Mouse (Mus musculus) liver, embryonic 13.5 days (tissue): ENCODE data around the gene Sox30. TPM values are rescaled to one million over a fixed set of nuclear protein-coding genes. Genes with fewer than 3 reads are reported as not detected.

Source experiments
- ATAC-seq: fragments of 200-750 bp; cut with Nextera tagmentation; 2 replicates; pipeline ENCODE4 v1.8.0; 2017; ENCODE audit warnings: low read depth, mild to moderate bottlenecking, moderate number of reproducible peaks, moderate library complexity
- DNase-seq: peaks from one replicate; pipeline ENCODE4 v3.0.0; 2022
- H3K27ac ChIP-seq: fragments of 300-500 bp; sonication (generic); 2 replicates; pipeline ENCODE4 v1.5.1; 2015; ENCODE audit warnings: moderate library complexity, mild to moderate bottlenecking, inconsistent platforms
- H3K27me3 ChIP-seq: fragments of 300-500 bp; sonication (generic); 2 replicates; pipeline ENCODE4 v1.6.1; 2015; ENCODE audit warnings: mild to moderate bottlenecking, inconsistent platforms
- H3K36me3 ChIP-seq: fragments of 300-500 bp; sonication (generic); 2 replicates; pipeline ENCODE4 v1.6.1; 2015; ENCODE audit warnings: mild to moderate bottlenecking, inconsistent platforms
- H3K4me1 ChIP-seq: fragments of 300-500 bp; sonication (generic); replicated peaks from 2 replicates; pipeline ENCODE4 v1.6.1; 2015; ENCODE audit warnings: inconsistent platforms
- H3K4me2 ChIP-seq: fragments of 300-500 bp; sonication (generic); 2 replicates; pipeline ENCODE4 v1.6.1; 2015; ENCODE audit warnings: inconsistent platforms, mild to moderate bottlenecking, moderate library complexity
- H3K4me3 ChIP-seq: fragments of 300-500 bp; sonication (generic); replicated peaks from 2 replicates; pipeline ENCODE4 v1.5.1; 2015; ENCODE audit warnings: mild to moderate bottlenecking, inconsistent platforms
- H3K9ac ChIP-seq: fragments of 300-500 bp; sonication (generic); 2 replicates; pipeline ENCODE4 v1.6.1; 2015; ENCODE audit warnings: mild to moderate bottlenecking, inconsistent platforms
- H3K9me3 ChIP-seq: fragments of 300-500 bp; sonication (generic); replicated peaks from 2 replicates; pipeline ENCODE4 v1.6.1; 2016; ENCODE audit warnings: inconsistent platforms
- WGBS: fragments of 180-500 bp; shearing (Covaris S2); methylation state at CpG from one replicate; pipeline ENCODE4 v1.1.7; 2015; ENCODE audit not compliant: insufficient replicate concordance; 5-methylcytosine and 5-hydroxymethylcytosine counted together
- polyA plus RNA-seq: library from polyadenylated mRNA; unstranded; fragments of >200 nt; fragmentation: Nextera tagmentation; extraction: Ambion mirVana; gene quantifications from 2 replicates; pipeline ENCODE4 v1.2.1, GENCODE M21; 2015

Gene Sox30
- polyA plus RNA-seq: 0.05 TPM in 1 of 2 replicates, not detected in the other

- H3K4me1 ChIP-seq: peaks cover 11% of the 10 kb centered on the region; the same call in 1 of the 2 replicates
- H3K9ac ChIP-seq: peak within 1 kb of the TSS; percentile 67
- DNase-seq (no peak), ATAC-seq (peak; percentile 67)
- WGBS: 12% methylated on average over 80 of the region's 115 CpGs
- peaks cover 29% of the 10 kb centered on the region for H3K27me3 ChIP-seq
- H3K27ac ChIP-seq: no peak within 1 kb of the TSS
- no peaks in the 10 kb centered on the region for H3K9me3 ChIP-seq
- H3K4me2 ChIP-seq: peak within 1 kb of the TSS; percentile 76
- no peaks in the 10 kb centered on the region for H3K36me3 ChIP-seq
- peak within 1 kb of the TSS; percentile 61 for H3K4me3 ChIP-seq
Measured at GRCm38 (mm10) chr11:45979946-45980892, at the start of gene Sox30. Sox30 (plus strand) TSS chr11:45980310.

GRCm38 (mm10) chr11:45932771-45933170 lies 47.3 kb upstream of the Sox30 start:
- peaks cover 52% of the 10 kb centered on the region for H3K36me3 ChIP-seq
- H3K9ac ChIP-seq: no peak overlapping the region
- no peaks in the 10 kb centered on the region for H3K27me3 ChIP-seq
- WGBS: 81% methylated on average over 10 of the region's 10 CpGs
- H3K4me2 ChIP-seq: no peak overlapping the region
- DNase-seq (no peak), ATAC-seq (no peak)
- no peaks in the 10 kb centered on the region for H3K4me1 ChIP-seq
- H3K9me3 ChIP-seq: no peaks in the 10 kb centered on the region
- H3K4me3 ChIP-seq: no peak overlapping the region
- no peak overlapping the region for H3K27ac ChIP-seq

GRCm38 (mm10) chr11:45937478-45937877 lies 42.6 kb upstream of the Sox30 start:
- 89% methylated on average over 8 of the region's 8 CpGs for WGBS
- Histone ChIP-seq H3K4me1 (0 out of 2 replicates have a peak, but pooled peaks cover 7% of the 10 kb centered on the region), H3K27ac (no peak overlapping the region), H3K4me2 (no peak overlapping the region), H3K9me3 (no peaks in the 10 kb centered on the region), H3K4me3 (no peak overlapping the region), H3K9ac (no peak overlapping the region), H3K27me3 (no peaks in the 10 kb centered on the region), H3K36me3 (peaks cover 47% of the 10 kb centered on the region)
- no peak for DNase-seq
- no peak for ATAC-seq

GRCm38 (mm10) chr11:45938917-45939316 lies 41.2 kb upstream of the Sox30 start:
- Histone ChIP-seq H3K4me1 (peaks cover 20% of the 10 kb centered on the region), H3K4me2 (no peak overlapping the region), H3K9ac (no peak overlapping the region), H3K9me3 (no peaks in the 10 kb centered on the region), H3K27ac (no peak overlapping the region), H3K27me3 (no peaks in the 10 kb centered on the region), H3K36me3 (peaks cover 33% of the 10 kb centered on the region), H3K4me3 (no peak overlapping the region)
- DNase-seq (no peak), ATAC-seq (no peak)
- 68% methylated on average over 8 of the region's 8 CpGs for WGBS

- Histone ChIP-seq H3K4me3 (no peak overlapping the region), H3K36me3 (peaks cover 11% of the 10 kb centered on the region; the same call in 1 of the 2 replicates), H3K27me3 (no peaks in the 10 kb centered on the region), H3K27ac (no peak overlapping the region), H3K9me3 (no peaks in the 10 kb centered on the region), H3K4me2 (no peak overlapping the region), H3K9ac (no peak overlapping the region), H3K4me1 (peaks cover 27% of the 10 kb centered on the region)
- WGBS: 85% methylated on average over 7 of the region's 7 CpGs
- ATAC-seq (no peak), DNase-seq (no peak)
Measured at GRCm38 (mm10) chr11:45942281-45942680, 37.8 kb upstream of the Sox30 start.

- Histone ChIP-seq H3K4me2 (peak overlapping the region; percentile 99), H3K9me3 (no peaks in the 10 kb centered on the region), H3K36me3 (peaks cover 10% of the 10 kb centered on the region), H3K4me1 (peaks cover 27% of the 10 kb centered on the region), H3K9ac (peak overlapping the region; percentile 87), H3K4me3 (peak overlapping the region; percentile 73), H3K27ac (no peak overlapping the region), H3K27me3 (no peaks in the 10 kb centered on the region)
- ATAC-seq (no peak), DNase-seq (no peak)
- 78% methylated on average over 7 of the region's 7 CpGs for WGBS
Measured at GRCm38 (mm10) chr11:45943108-45943705, 36.9 kb upstream of the Sox30 start.

- Histone ChIP-seq H3K4me3 (peak overlapping the region; percentile 73), H3K27me3 (no peaks in the 10 kb centered on the region), H3K4me2 (peak overlapping the region; percentile 99), H3K9ac (peak overlapping the region; percentile 87), H3K27ac (peak overlapping the region; percentile 64), H3K4me1 (peaks cover 27% of the 10 kb centered on the region), H3K9me3 (no peaks in the 10 kb centered on the region), H3K36me3 (peaks cover 17% of the 10 kb centered on the region)
- DNase-seq (peak; percentile 20), ATAC-seq (peak; percentile 11)
- under 1% methylated on average over 49 of the region's 49 CpGs for WGBS
Measured at GRCm38 (mm10) chr11:45943891-45944642, 36.0 kb upstream of the Sox30 start.

GRCm38 (mm10) chr11:45944643-45945156 lies 35.4 kb upstream of the Sox30 start, which contains the start of gene Lsm11:
Lsm11 (minus strand) TSS chr11:45944935.
- Histone ChIP-seq H3K27ac (peak within 1 kb of the TSS; percentile 64), H3K9ac (peak within 1 kb of the TSS; percentile 87), H3K4me3 (peak within 1 kb of the TSS; percentile 73), H3K27me3 (no peaks in the 10 kb centered on the region), H3K4me2 (peak within 1 kb of the TSS; percentile 99), H3K9me3 (no peaks in the 10 kb centered on the region), H3K4me1 (peaks cover 27% of the 10 kb centered on the region), H3K36me3 (peaks cover 23% of the 10 kb centered on the region)
- ATAC-seq (peak; percentile 90), DNase-seq (peak; percentile 94)
- under 1% methylated on average over 53 of the region's 55 CpGs for WGBS

GRCm38 (mm10) chr11:45946796-45947195 lies 33.3 kb upstream of the Sox30 start:
- Histone ChIP-seq H3K9ac (no peak overlapping the region), H3K9me3 (no peaks in the 10 kb centered on the region), H3K36me3 (peaks cover 36% of the 10 kb centered on the region), H3K4me2 (no peak overlapping the region), H3K27ac (no peak overlapping the region), H3K4me1 (peaks cover 21% of the 10 kb centered on the region), H3K4me3 (no peak overlapping the region), H3K27me3 (no peaks in the 10 kb centered on the region)
- DNase-seq (no peak), ATAC-seq (no peak)
- 83% methylated on average over 4 of the region's 4 CpGs for WGBS

- WGBS: 54% methylated on average over 2 of the region's 2 CpGs
- no peak for ATAC-seq
Measured at GRCm38 (mm10) chr11:45947491-45947890, 32.6 kb upstream of the Sox30 start.

More at GRCm38 (mm10) chr11:45947491-45947890, 32.6 kb upstream of the Sox30 start:
- Histone ChIP-seq H3K9me3 (no peaks in the 10 kb centered on the region), H3K36me3 (peaks cover 41% of the 10 kb centered on the region), H3K4me3 (no peak overlapping the region), H3K27ac (no peak overlapping the region), H3K4me2 (no peak overlapping the region), H3K9ac (no peak overlapping the region), H3K4me1 (peaks cover 19% of the 10 kb centered on the region), H3K27me3 (no peaks in the 10 kb centered on the region)
- DNase-seq: no peak
